Mouse (Mus musculus): Measurements from ENCODE around the gene Scn4a. TPM values are rescaled to one million over a fixed set of nuclear protein-coding genes. Genes with fewer than 3 reads are reported as not detected.
A peak's percentile ranks its signal among the peaks of the same experiment; 100 is the strongest.

Scn4a gene
- total RNA-seq, 1 experiment from 2014 or later: 0.05 TPM

GRCm38 (mm10) chr11:106276454-106276853, 76.6 kb downstream of the Scn4a start, which contains the start of gene Tcam1:
Gene Tcam1, plus strand, starts transcription at chr11:106276672.
- peak; percentile 75 for ATAC-seq (replicated peaks; ENCODE audit: low read depth, poor library complexity, severe bottlenecking)

- no peak for ATAC-seq (replicated peaks; ENCODE audit: low read depth, poor library complexity, severe bottlenecking)
Observed at GRCm38 (mm10) chr11:106274971-106275411, 78.1 kb downstream of the Scn4a start.

- no peak for ATAC-seq (replicated peaks; ENCODE audit: low read depth, poor library complexity, severe bottlenecking)
Observed at GRCm38 (mm10) chr11:106274374-106274773, 78.7 kb downstream of the Scn4a start.

- ATAC-seq (replicated peaks; ENCODE audit: low read depth, poor library complexity, severe bottlenecking): no peak
Observed at GRCm38 (mm10) chr11:106273811-106274210, 79.3 kb downstream of the Scn4a start.

- no peak for ATAC-seq (replicated peaks; ENCODE audit: low read depth, poor library complexity, severe bottlenecking)
Observed at GRCm38 (mm10) chr11:106273311-106273684, 79.8 kb downstream of the Scn4a start.

- peak; percentile 80 for ATAC-seq (replicated peaks; ENCODE audit: low read depth, poor library complexity, severe bottlenecking)
Observed at GRCm38 (mm10) chr11:106272644-106273310, 80.3 kb downstream of the Scn4a start, which contains the start of gene Smarcd2. Gene Smarcd2, minus strand, starts transcription at chr11:106272972.

- no peak for ATAC-seq (replicated peaks; ENCODE audit: low read depth, poor library complexity, severe bottlenecking)
Observed at GRCm38 (mm10) chr11:106271794-106272643, 81.1 kb downstream of the Scn4a start.

- no peak for ATAC-seq (replicated peaks; ENCODE audit: low read depth, poor library complexity, severe bottlenecking)
Observed at GRCm38 (mm10) chr11:106271131-106271793, 81.8 kb downstream of the Scn4a start.

GRCm38 (mm10) chr11:106269060-106269431, 84.0 kb downstream of the Scn4a start:
- ATAC-seq (replicated peaks; ENCODE audit: low read depth, poor library complexity, severe bottlenecking): no peak

Other genes with a start within 250 kb of the Scn4a start
- not detected in 2 replicates for gene Gm10840, start 192.4 kb downstream of the Scn4a start, total RNA-seq (2017)
- 22.7 and 26.6 TPM in 2 replicates for gene Limd2, start 192.4 kb downstream of the Scn4a start, total RNA-seq (2017)
- 22.1 and 25.4 TPM in 2 replicates for gene Strada, start 151.1 kb downstream of the Scn4a start, total RNA-seq (2017)
- gene Ccdc47, start 136.9 kb downstream of the Scn4a start, total RNA-seq (2017): 170 and 212 TPM in 2 replicates
- 86.2 and 103 TPM in 2 replicates for gene Ddx42, start 136.4 kb downstream of the Scn4a start, total RNA-seq (2017)
- gene Ftsj3, start 97.2 kb downstream of the Scn4a start, total RNA-seq (2017): 172 and 203 TPM in 2 replicates
- gene Psmc5, start 97.1 kb downstream of the Scn4a start, total RNA-seq (2017): 102 and 109 TPM in 2 replicates
- gene Smarcd2, start 80.3 kb downstream of the Scn4a start, total RNA-seq (2017): 211 and 253 TPM in 2 replicates
- 3.1 and 3.3 TPM in 2 replicates for gene Tcam1, start 76.6 kb downstream of the Scn4a start, total RNA-seq (2017)
- gene Gh, start 51.4 kb downstream of the Scn4a start, total RNA-seq (2017): not detected in 2 replicates
- 16.6 and 19.8 TPM in 2 replicates for gene Cd79b, start 38.5 kb downstream of the Scn4a start, total RNA-seq (2017)
- not detected in 2 replicates for gene Prr29, start 12.2 kb upstream of the Scn4a start, total RNA-seq (2017)
- gene Icam2, start 34.8 kb upstream of the Scn4a start, total RNA-seq (2017): 54.6 and 70.8 TPM in 2 replicates
- 21.1 and 32.6 TPM in 2 replicates for gene Ern1, start 134.6 kb upstream of the Scn4a start, total RNA-seq (2017)